ENCODE assay signal across 20 mouse cellular contexts in the genomic region with DNA sequence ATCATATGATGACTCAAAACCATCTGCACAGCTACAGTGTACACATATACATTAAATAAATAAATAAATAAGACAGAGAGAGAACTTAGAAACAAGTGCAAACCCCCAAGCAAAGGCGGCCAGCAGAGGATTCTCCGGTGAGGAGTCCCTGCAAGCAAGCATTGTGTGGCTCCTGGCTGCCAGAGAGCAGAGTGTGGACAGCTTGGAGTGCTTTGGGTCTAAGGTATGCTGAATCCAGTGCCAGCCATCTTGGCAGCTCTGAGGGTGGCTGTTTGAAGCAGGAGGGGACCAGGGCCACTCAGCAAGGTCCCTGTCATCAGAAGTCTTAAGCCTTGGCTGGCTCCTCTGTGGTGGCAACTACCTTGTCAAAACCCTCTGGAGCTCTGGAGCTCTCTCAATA. TPM values are rescaled to one million over a fixed set of nuclear protein-coding genes. Genes with fewer than 3 reads are reported as not detected.
DNase-seq lines count a peak whose midpoint lies in the region; ATAC-seq lines count a peak whose summit lies in the region.
"Had no signal": no experiment of that assay in that cellular context is flagged by ENCODE, and none has a peak within 500 bp of the region (broad histone marks: within the 10 kb centered on the region; RNA-seq: fewer than 3 reads in every experiment).

No protein-coding gene starts in this region.

- peaks cover 2% of the 10 kb centered on the region for H3K36me3 ChIP-seq in erythroblast, embryonic 14.5 days (ENCODE audit: control insufficient read depth)
- no peaks in the 10 kb centered on the region for H3K36me3 ChIP-seq in kidney, embryonic 15.5 days
- H3K36me3 ChIP-seq: embryonic facial prominence, embryonic 10.5 days; forebrain, embryonic 15.5 days; heart, embryonic 15.5 days; hindbrain, embryonic 13.5 days had no signal

- peak; percentile 68 to 76 for DNase-seq in heart, postnatal 10 days
- no peak for DNase-seq in heart, adult 8-10 months (ENCODE audit: low spot score)
- DNase-seq in A20 (ENCODE audit: low read depth, low spot score) (peak; percentile 65), MN1 (ENCODE audit: low spot score) (peak; percentile 63)
- no peak for DNase-seq in spleen, postnatal 4 days (ENCODE audit: low spot score in 2 of 2)
- DNase-seq: adrenal gland, adult 2 months; adrenal gland, postnatal 25 days; cerebellum, adult 2 months; gastrocnemius, postnatal 36 days; kidney, adult 18-20 months had no signal

- no peak overlapping the region for H3K9ac ChIP-seq in kidney, embryonic 15.5 days
- H3K9ac ChIP-seq: forebrain, embryonic 15.5 days; heart, embryonic 15.5 days; hindbrain, embryonic 13.5 days had no signal

- peaks cover 8% of the 10 kb centered on the region for H3K4me1 ChIP-seq in erythroblast, embryonic 14.5 days (ENCODE audit: control insufficient read depth)
- H3K4me1 ChIP-seq in kidney, embryonic 15.5 days, result 0 out of 2 replicates have a peak, but pooled peaks cover 3% of the 10 kb centered on the region
- H3K4me1 ChIP-seq: forebrain, embryonic 15.5 days; heart, embryonic 15.5 days had no signal

- H3K4me3 ChIP-seq in erythroblast, embryonic 14.5 days (replicated peaks), result peak overlapping the region; percentile 59
- H3K4me3 ChIP-seq in kidney, embryonic 15.5 days (replicated peaks), result no peak overlapping the region
- H3K4me3 ChIP-seq: embryonic facial prominence, embryonic 10.5 days; forebrain, embryonic 15.5 days; heart, adult 2 months; heart, embryonic 15.5 days; hindbrain, embryonic 13.5 days had no signal

- peaks cover 48% of the 10 kb centered on the region for H3K27me3 ChIP-seq in erythroblast, embryonic 14.5 days (ENCODE audit: control insufficient read depth)
- H3K27me3 ChIP-seq in kidney, embryonic 15.5 days, result no peaks in the 10 kb centered on the region
- H3K27me3 ChIP-seq: forebrain, embryonic 15.5 days; heart, embryonic 15.5 days; hindbrain, embryonic 13.5 days had no signal

- no peak for ATAC-seq in erythroblast, adult 5-6 weeks (replicated peaks; ENCODE audit: low FRiP score, poor library complexity, severe bottlenecking)
- no peak for ATAC-seq in kidney, embryonic 15.5 days (replicated peaks; ENCODE audit: low FRiP score)
- ATAC-seq: forebrain, embryonic 15.5 days; hindbrain, postnatal 0 days had no signal

- H3K9me3 ChIP-seq in erythroblast, embryonic 14.5 days (ENCODE audit: control insufficient read depth, low read length), result no peaks in the 10 kb centered on the region
- no peaks in the 10 kb centered on the region for H3K9me3 ChIP-seq in kidney, embryonic 15.5 days (replicated peaks)
- H3K9me3 ChIP-seq: embryonic facial prominence, embryonic 10.5 days; forebrain, embryonic 15.5 days; heart, embryonic 15.5 days; hindbrain, embryonic 13.5 days had no signal

- WGBS in kidney, embryonic 15.5 days, result 97% methylated on average over 2 of the region's 2 CpGs

- intact Hi-C loops in heart, postnatal 10 days (cut with DNase I), result no loop called here

- no peak overlapping the region for H3K4me2 ChIP-seq in kidney, embryonic 15.5 days
- H3K4me2 ChIP-seq: forebrain, embryonic 15.5 days; heart, embryonic 15.5 days; hindbrain, embryonic 13.5 days had no signal

- H3K27ac ChIP-seq in kidney, embryonic 15.5 days, result no peak overlapping the region
- H3K27ac ChIP-seq: embryonic facial prominence, embryonic 10.5 days; forebrain, embryonic 15.5 days; heart, adult 2 months; heart, embryonic 15.5 days; hindbrain, embryonic 13.5 days; hindbrain, postnatal 0 days had no signal

RNA-seq across cellular contexts. Expression of a gene that starts 12.7 kb away (rescaled TPM):
- not detected in 2 replicates for polyA plus RNA-seq in erythroblast, embryonic 14.5 days (2012)
- not detected in 2 replicates for total RNA-seq in erythroblast, adult 5-6 weeks (2015; ENCODE audit: low replicate concordance)
- not detected in 2 replicates for total RNA-seq in erythroblast, adult 5-6 weeks (2017; ENCODE audit: low replicate concordance)
- 1 to 10 TPM; 1.6 to 2.3 TPM for total RNA-seq in heart, postnatal 10 days (2021)
- total RNA-seq in heart, adult 8-10 months (2022), result 1 to 10 TPM; 2.9 to 3.7 (median 3.4) TPM
- polyA plus RNA-seq in kidney, embryonic 15.5 days (2015; fragmentation: Nextera tagmentation; extraction: Ambion mirVana), result 3.5 and 4.4 TPM in 2 replicates
- total RNA-seq: hematopoietic stem cell, adult 5-6 weeks had no signal

RNA-seq across cellular contexts. Expression of a gene that starts 31.5 kb away (rescaled TPM):
- 0.84 and 0.99 TPM in 2 replicates for polyA plus RNA-seq in erythroblast, embryonic 14.5 days (2012)
- 7.9 and 8.1 TPM in 2 replicates for total RNA-seq in erythroblast, adult 5-6 weeks (2015; ENCODE audit: low replicate concordance)
- 3.4 and 5.9 TPM in 2 replicates for total RNA-seq in erythroblast, adult 5-6 weeks (2017; ENCODE audit: low replicate concordance)
- 10 to 100 TPM; 52.7 to 53.7 TPM for total RNA-seq in heart, postnatal 10 days (2021)
- 10 to 100 TPM; 32.7 to 35.7 (median 34.1) TPM for total RNA-seq in heart, adult 8-10 months (2022)
- 38.4 and 46.1 TPM in 2 replicates for polyA plus RNA-seq in kidney, embryonic 15.5 days (2015; fragmentation: Nextera tagmentation; extraction: Ambion mirVana)

Comparison
In these comparisons a context has a peak if more than half of its experiments do, and no peak if none do; other contexts are left out.
1. DNase-seq: peak in heart, postnatal 10 days (2 of 2), A20 (single experiment) and MN1 (single experiment); none in heart, adult 8-10 months (single experiment) and spleen, postnatal 4 days (0 of 2).